Mouse (Mus musculus) ES-E14 (cell line): ENCODE results near the gene Unc5b. TPM values are rescaled to one million over a fixed set of nuclear protein-coding genes. Genes with fewer than 3 reads are reported as not detected.

Experiments used
- DNase-seq: peaks from one replicate; pipeline ENCODE4 v3.0.0-alpha.2; 2013; ENCODE audit warnings: low read depth, low spot score
- H3K27ac ChIP-seq: 2 replicates; pipeline ENCODE4 v1.5.1; 2012; ENCODE audit warnings: low read depth, mild to moderate bottlenecking, low read length, moderate library complexity, mixed read lengths; ENCODE audit not compliant: poor library complexity, insufficient read depth, severe bottlenecking
- H3K36me3 ChIP-seq: 2 replicates; pipeline ENCODE4 v1.6.1; 2012; ENCODE audit warnings: mild to moderate bottlenecking, low read length, moderate library complexity, mixed read lengths; ENCODE audit not compliant: control insufficient read depth, poor library complexity, insufficient read depth, severe bottlenecking
- H3K4me1 ChIP-seq, 2 experiments: fragments of 150-350 bp in 1 of 2; sonication (generic) in 1 of 2; 2 replicates each; pipeline ENCODE4 v1.6.1; 2012; ENCODE audit warnings: low read length in 2 of 2, mild to moderate bottlenecking in 1 of 2, mixed read lengths in 1 of 2; ENCODE audit not compliant: control insufficient read depth in 2 of 2, insufficient read depth in 2 of 2, poor library complexity in 1 of 2
- H3K4me3 ChIP-seq, 2 experiments: fragments of 150-350 bp in 1 of 2; sonication (generic) in 1 of 2; 2 replicates each; pipeline ENCODE4 v1.5.1; 2012; ENCODE audit warnings: low read length in 2 of 2, low read depth in 1 of 2, mild to moderate bottlenecking in 1 of 2, mixed read lengths in 1 of 2; ENCODE audit not compliant: insufficient read depth in 1 of 2, poor library complexity in 1 of 2, severe bottlenecking in 1 of 2
- H3K9ac ChIP-seq: 2 replicates; pipeline ENCODE4 v1.6.1; 2012; ENCODE audit warnings: low read depth, mild to moderate bottlenecking, low read length, mixed read lengths; ENCODE audit not compliant: poor library complexity, insufficient read depth, severe bottlenecking
- H3K9me3 ChIP-seq: fragments of 150-350 bp; sonication (generic); 2 replicates; pipeline ENCODE4 v1.6.1; 2012; ENCODE audit warnings: low read depth, mild to moderate bottlenecking, low read length; ENCODE audit not compliant: control insufficient read depth, insufficient read depth
- CHD2 ChIP-seq: IDR thresholded peaks from 2 replicates; pipeline ENCODE4 v1.6.1; 2014; ENCODE audit warnings: mild to moderate bottlenecking, low read depth, low read length, inconsistent platforms
- HCFC1 ChIP-seq: IDR thresholded peaks from 2 replicates; pipeline ENCODE4 v1.6.1; 2012; ENCODE audit warnings: low read length, inconsistent platforms, borderline replicate concordance; ENCODE audit not compliant: insufficient read depth
- MAFK ChIP-seq: IDR thresholded peaks from 2 replicates; pipeline ENCODE4 v1.6.1; 2014; ENCODE audit warnings: mild to moderate bottlenecking, low read depth, low read length, inconsistent platforms; ENCODE audit not compliant: insufficient read depth
- ZC3H11A ChIP-seq: IDR thresholded peaks from 2 replicates; pipeline ENCODE4 v1.6.1; 2012; ENCODE audit warnings: low read depth, mild to moderate bottlenecking, inconsistent platforms, low read length, borderline replicate concordance
- ZNF384 ChIP-seq: IDR thresholded peaks from 2 replicates; pipeline ENCODE4 v1.6.1; 2012; ENCODE audit warnings: low read depth, low read length, inconsistent platforms
- in situ Hi-C, 2 experiments: fragments of 600-800 bp; cut with MboI; formaldehyde crosslinking; loops; one replicate each; pipeline ENCODE4 v1.15.1; 2025; ENCODE audit warnings: low sequenced_read_pairs in 2 of 2, inconsistent platforms in 1 of 2; ENCODE audit not compliant: unreplicated experiment in 2 of 2
- total RNA-seq: library from RNA; depleted of rRNA; stranded (reverse); fragments of 300-350 nt; gene quantifications from 2 replicates; pipeline ENCODE4 v1.2.3, GENCODE M21; 2012

The Unc5b gene
- total RNA-seq, 1 experiment, result 82.0 TPM

- in situ Hi-C loops, result loop anchor here (10.0 to 25.0 kb wide), 2 partner anchors 283 to 285 kb away; no protein-coding TSS in a partner anchor
- DNase-seq, result peak; percentile 83
- Histone ChIP-seq H3K4me3 (peak overlapping the region in 1 of 2 experiments; percentile 34; a peak in 1 of 4 replicates), H3K4me1 (peaks cover 7 to 17% of the 10 kb centered on the region in 2 experiments), H3K9ac (no peak overlapping the region), H3K27ac (no peak overlapping the region), H3K36me3 (peaks cover 12% of the 10 kb centered on the region; the same call in 1 of the 2 replicates), H3K9me3 (no peaks in the 10 kb centered on the region)
- TF ChIP-seq ZC3H11A (peak; percentile 51), CHD2 (no peak)
Observed at GRCm38 (mm10) chr10:60779628-60780027, 51.8 kb downstream of the Unc5b start.

- H3K27ac ChIP-seq, result no peak overlapping the region
- TF ChIP-seq ZNF384, result no peak
- 0 out of 2 replicates have a peak, but pooled peaks have one; percentile 11 for TF ChIP-seq ZC3H11A
- peaks cover 7 to 16% of the 10 kb centered on the region in 2 experiments for H3K4me1 ChIP-seq
- peaks cover 16% of the 10 kb centered on the region; the same call in 1 of the 2 replicates for H3K36me3 ChIP-seq
- in situ Hi-C loops, result loop anchor here in 1 of 2 experiments (25.0 kb wide), 1 partner anchor 284 kb away; no protein-coding TSS in a partner anchor
- peak; percentile 65 for DNase-seq
- H3K4me3 ChIP-seq, result no peak overlapping the region
- no peaks in the 10 kb centered on the region for H3K9me3 ChIP-seq
- no peak overlapping the region for H3K9ac ChIP-seq
Observed at GRCm38 (mm10) chr10:60778542-60778941, 52.8 kb downstream of the Unc5b start.

- no peak overlapping the region for H3K27ac ChIP-seq
- peaks cover 21% of the 10 kb centered on the region; the same call in 1 of the 2 replicates for H3K36me3 ChIP-seq
- H3K4me3 ChIP-seq, result 0 out of 4 replicates have a peak overlapping the region, but pooled peaks of 1 of the 2 experiments have one; percentile 23
- H3K4me1 ChIP-seq, result peaks cover 5 to 13% of the 10 kb centered on the region in 2 experiments; a peak in 3 of 4 replicates
- DNase-seq, result peak; percentile 71
- H3K9ac ChIP-seq, result no peak overlapping the region
- H3K9me3 ChIP-seq, result no peaks in the 10 kb centered on the region
- in situ Hi-C loops, result loop anchor here in 1 of 2 experiments (25.0 kb wide), 1 partner anchor 287 kb away; no protein-coding TSS in a partner anchor
- TF ChIP-seq HCFC1 (no peak), MAFK (no peak), ZC3H11A (peak; percentile 15; the same call in 1 of the 2 replicates)
Observed at GRCm38 (mm10) chr10:60775473-60775872, 55.9 kb downstream of the Unc5b start.

GRCm38 (mm10) chr10:60774616-60775015, 56.8 kb downstream of the Unc5b start:
- in situ Hi-C loops, result loop anchor here in 1 of 2 experiments (25.0 kb wide), 1 partner anchor 288 kb away; no protein-coding TSS in a partner anchor

GRCm38 (mm10) chr10:60770855-60771254, 60.5 kb downstream of the Unc5b start:
- Histone ChIP-seq H3K27ac (no peak overlapping the region), H3K4me3 (no peak overlapping the region), H3K4me1 (peaks cover 5 to 23% of the 10 kb centered on the region in 2 experiments; a peak in 3 of 4 replicates), H3K9me3 (no peaks in the 10 kb centered on the region), H3K36me3 (peaks cover 27% of the 10 kb centered on the region; the same call in 1 of the 2 replicates), H3K9ac (no peak overlapping the region)
- in situ Hi-C loops, result no loop called here
- DNase-seq, result no peak
- TF ChIP-seq ZC3H11A (no peak), MAFK (no peak), HCFC1 (no peak), ZNF384 (no peak), CHD2 (no peak)

More at GRCm38 (mm10) chr10:60774616-60775015, 56.8 kb downstream of the Unc5b start:
- Histone ChIP-seq H3K9me3 (no peaks in the 10 kb centered on the region), H3K27ac (no peak overlapping the region), H3K4me3 (peak overlapping the region; percentile 13 to 41), H3K36me3 (peaks cover 21% of the 10 kb centered on the region; the same call in 1 of the 2 replicates), H3K9ac (no peak overlapping the region), H3K4me1 (peaks cover 5 to 13% of the 10 kb centered on the region in 2 experiments; a peak in 3 of 4 replicates)
- DNase-seq, result no peak
- TF ChIP-seq MAFK (no peak), HCFC1 (no peak), ZNF384 (no peak), ZC3H11A (no peak), CHD2 (no peak)
